Mouse (Mus musculus) bone marrow, adult 2 months (tissue): ENCODE measurements around the gene Vps8.

Source experiments
- CTCF ChIP-seq: fragments of 200-500 bp; IDR thresholded peaks from 2 replicates; pipeline ENCODE4 v1.5.1; 2011; ENCODE audit warnings: low read length, control low read depth; ENCODE audit not compliant: control insufficient read depth, insufficient read depth
- POLR2A ChIP-seq: fragments of 200-500 bp; IDR thresholded peaks from 2 replicates; pipeline ENCODE4 v1.6.1; 2011; ENCODE audit warnings: low read depth, mild to moderate bottlenecking, control low read depth, low read length, borderline replicate concordance; ENCODE audit not compliant: control insufficient read depth

- TF ChIP-seq CTCF (no peak), POLR2A (no peak)
These were observed 249.0 kb downstream of the Vps8 start for GRCm38 (mm10) chr16:21671878-21672277.
